In genomic region chr2:156903367-156903766, GRCm38 (mm10) we compare ENCODE assay signal across 14 mouse cellular contexts. TPM values are rescaled to one million over a fixed set of nuclear protein-coding genes. Genes with fewer than 3 reads are reported as not detected.
DNase-seq lines count a peak whose midpoint lies in the region; ATAC-seq and TF ChIP-seq lines count a peak whose summit lies in the region.
"Had no signal": no experiment of that assay in that cellular context is flagged by ENCODE, and none has a peak within 500 bp of the region (broad histone marks: within the 10 kb centered on the region; RNA-seq: fewer than 3 reads in every experiment).

No protein-coding gene starts in this region.

- H3K36me3 ChIP-seq in intestine, postnatal 0 days (ENCODE audit: control insufficient read depth, insufficient read depth): no peaks in the 10 kb centered on the region
- no peaks in the 10 kb centered on the region for H3K36me3 ChIP-seq in intestine, embryonic 15.5 days
- H3K36me3 ChIP-seq: heart, embryonic 13.5 days; hindbrain, embryonic 15.5 days had no signal

- peak; percentile 42 for DNase-seq in 3T3-L1 (ENCODE audit: low read depth, low spot score)
- peak; percentile 36 for DNase-seq in 416B (ENCODE audit: low read depth)
- DNase-seq in brain, adult 2 months (ENCODE audit: low read depth, low spot score): peak; percentile 75
- DNase-seq in adrenal gland, adult 18-20 months (ENCODE audit: low spot score in 2 of 2): no peak
- DNase-seq in right cerebral cortex, postnatal 36 days (ENCODE audit: low spot score in 2 of 2): no peak
- DNase-seq: embryo, embryonic 11 days; kidney, postnatal 36 days had no signal

- TF ChIP-seq CTCF in intestine, postnatal 0 days (IDR thresholded peaks at IDR 0.05; ENCODE audit: low read depth): peak; percentile 57

- H3K9me3 ChIP-seq in intestine, postnatal 0 days (ENCODE audit: control insufficient read depth): no peaks in the 10 kb centered on the region
- no peaks in the 10 kb centered on the region for H3K9me3 ChIP-seq in intestine, embryonic 15.5 days
- H3K9me3 ChIP-seq: heart, embryonic 13.5 days; hindbrain, embryonic 15.5 days had no signal

- H3K27ac ChIP-seq in intestine, postnatal 0 days (ENCODE audit: low read depth, low read length): no peak overlapping the region
- H3K27ac ChIP-seq in intestine, embryonic 15.5 days: no peak overlapping the region
- H3K27ac ChIP-seq: heart, embryonic 13.5 days; hindbrain, embryonic 15.5 days had no signal

- ATAC-seq in intestine, postnatal 0 days: no peak
- ATAC-seq in intestine, embryonic 15.5 days: no peak

- no peak overlapping the region for H3K9ac ChIP-seq in intestine, postnatal 0 days (ENCODE audit: low read depth, low read length)
- H3K9ac ChIP-seq in intestine, embryonic 15.5 days: no peak overlapping the region
- H3K9ac ChIP-seq: heart, embryonic 13.5 days; hindbrain, embryonic 15.5 days had no signal

- no peak overlapping the region for H3K4me3 ChIP-seq in intestine, postnatal 0 days (ENCODE audit: low read depth, low read length)
- H3K4me3 ChIP-seq in intestine, embryonic 15.5 days (replicated peaks): no peak overlapping the region
- H3K4me3 ChIP-seq: heart, embryonic 13.5 days; hindbrain, embryonic 15.5 days; myocyte had no signal

- H3K4me1 ChIP-seq in intestine, postnatal 0 days (replicated peaks; ENCODE audit: control insufficient read depth, insufficient read depth, low read length): no peaks in the 10 kb centered on the region
- no peaks in the 10 kb centered on the region for H3K4me1 ChIP-seq in intestine, embryonic 15.5 days (replicated peaks)
- H3K4me1 ChIP-seq: hindbrain, embryonic 15.5 days had no signal

- H3K27me3 ChIP-seq in intestine, postnatal 0 days (replicated peaks; ENCODE audit: control insufficient read depth, insufficient read depth, low read length): no peaks in the 10 kb centered on the region
- no peaks in the 10 kb centered on the region for H3K27me3 ChIP-seq in intestine, embryonic 15.5 days (replicated peaks)
- H3K27me3 ChIP-seq: heart, embryonic 13.5 days; hindbrain, embryonic 15.5 days had no signal

- no peak overlapping the region for H3K4me2 ChIP-seq in intestine, postnatal 0 days (replicated peaks; ENCODE audit: low read depth)
- no peak overlapping the region for H3K4me2 ChIP-seq in intestine, embryonic 15.5 days (replicated peaks)
- H3K4me2 ChIP-seq: heart, embryonic 13.5 days; hindbrain, embryonic 15.5 days; liver, embryonic 11.5 days had no signal

- 38% methylated on average over 2 of the region's 2 CpGs for WGBS in intestine, postnatal 0 days
- WGBS in intestine, embryonic 15.5 days: 31% methylated on average over 2 of the region's 2 CpGs

RNA-seq across cellular contexts. Expression of gene Sla2, which starts 16.4 kb away (rescaled TPM):
- 0.29 and 0.40 TPM in 2 replicates for polyA plus RNA-seq in intestine, postnatal 0 days (2015; fragmentation: Nextera tagmentation; extraction: Ambion mirVana)
- polyA plus RNA-seq in intestine, embryonic 15.5 days (2015; fragmentation: Nextera tagmentation; extraction: Ambion mirVana): 0.53 and 0.66 TPM in 2 replicates
- under 1 TPM in 1 of 2 experiments, not detected in 1; 0.22 TPM for total RNA-seq in adrenal gland, adult 18-20 months (2021)
- total RNA-seq: gastrocnemius, adult 18-20 months had no signal

RNA-seq across cellular contexts. Expression of gene Rab5if, which starts 40.4 kb away (rescaled TPM):
- 272 and 279 TPM in 2 replicates for polyA plus RNA-seq in intestine, postnatal 0 days (2015; fragmentation: Nextera tagmentation; extraction: Ambion mirVana)
- 304 and 311 TPM in 2 replicates for polyA plus RNA-seq in intestine, embryonic 15.5 days (2015; fragmentation: Nextera tagmentation; extraction: Ambion mirVana)
- 100 to 1,000 TPM; 223 to 330 TPM for total RNA-seq in adrenal gland, adult 18-20 months (2021)

RNA-seq across cellular contexts. Expression of gene 4930518I15Rik, which starts 45.6 kb away (rescaled TPM):
- polyA plus RNA-seq in intestine, postnatal 0 days (2015; fragmentation: Nextera tagmentation; extraction: Ambion mirVana): 1.3 and 1.8 TPM in 2 replicates
- 5.3 and 6.7 TPM in 2 replicates for polyA plus RNA-seq in intestine, embryonic 15.5 days (2015; fragmentation: Nextera tagmentation; extraction: Ambion mirVana)
- total RNA-seq in adrenal gland, adult 18-20 months (2021): 1 to 10 TPM; 2.5 to 3.8 TPM

Comparison
In these comparisons a context has a peak if more than half of its experiments do, and no peak if none do; other contexts are left out.
1. DNase-seq: peak in 3T3-L1 (single experiment), 416B (single experiment) and brain, adult 2 months (single experiment); none in adrenal gland, adult 18-20 months (0 of 2) and right cerebral cortex, postnatal 36 days (0 of 2).